In genomic region chr1:168265594-168266390, GRCm38 (mm10) we compare ENCODE assay signal across 12 mouse cellular contexts.
A peak's percentile ranks its signal among the peaks of the same experiment; 100 is the strongest.
DNase-seq lines count a peak whose midpoint lies in the region; ATAC-seq lines count a peak whose summit lies in the region.
"Had no signal": no experiment of that assay in that cellular context is flagged by ENCODE, and none has a peak within 500 bp of the region (broad histone marks: within the 10 kb centered on the region; RNA-seq: fewer than 3 reads in every experiment).

No protein-coding gene starts in this region.

- ATAC-seq in heart, embryonic 11.5 days (replicated peaks; ENCODE audit: insufficient number of reproducible peaks, low FRiP score, low TSS enrichment) = no peak
- ATAC-seq in lung, embryonic 16.5 days (ENCODE audit: low read depth) = peak; percentile 68
- ATAC-seq in midbrain, embryonic 15.5 days (replicated peaks) = peak; percentile 37; the same call in 1 of the 2 replicates

- WGBS in heart, embryonic 10.5 days = 78% methylated on average over 12 of the region's 12 CpGs
- WGBS in heart, embryonic 11.5 days (ENCODE audit: insufficient replicate concordance) = 74% methylated on average over 12 of the region's 12 CpGs
- WGBS in lung, embryonic 16.5 days = 70% methylated on average over 12 of the region's 12 CpGs
- 80% methylated on average over 12 of the region's 12 CpGs for WGBS in embryonic facial prominence, embryonic 10.5 days
- WGBS in midbrain, embryonic 15.5 days = 66% methylated on average over 12 of the region's 12 CpGs

- no peaks in the 10 kb centered on the region for H3K27me3 ChIP-seq in heart, embryonic 10.5 days (ENCODE audit: insufficient read depth, poor library complexity, severe bottlenecking)
- H3K27me3 ChIP-seq in heart, embryonic 11.5 days (ENCODE audit: control insufficient read depth, insufficient read depth, low read length) = no peaks in the 10 kb centered on the region
- no peaks in the 10 kb centered on the region for H3K27me3 ChIP-seq in lung, embryonic 16.5 days (ENCODE audit: control insufficient read depth, insufficient read depth, low read depth, low read length)
- H3K27me3 ChIP-seq in embryonic facial prominence, embryonic 10.5 days (replicated peaks; ENCODE audit: low read depth, poor library complexity, severe bottlenecking) = no peaks in the 10 kb centered on the region
- no peaks in the 10 kb centered on the region for H3K27me3 ChIP-seq in midbrain, embryonic 15.5 days (replicated peaks)
- H3K27me3 ChIP-seq: neural tube, embryonic 12.5 days had no signal

- no peak overlapping the region for H3K4me3 ChIP-seq in heart, embryonic 10.5 days
- no peak overlapping the region for H3K4me3 ChIP-seq in heart, embryonic 11.5 days (ENCODE audit: low read depth, low read length)
- H3K4me3 ChIP-seq in lung, embryonic 16.5 days (ENCODE audit: low read length) = no peak overlapping the region
- no peak overlapping the region for H3K4me3 ChIP-seq in embryonic facial prominence, embryonic 10.5 days
- H3K4me3 ChIP-seq in midbrain, embryonic 15.5 days = no peak overlapping the region
- H3K4me3 ChIP-seq: neural tube, embryonic 12.5 days had no signal

- H3K4me1 ChIP-seq in heart, embryonic 10.5 days = peaks cover 32% of the 10 kb centered on the region
- peaks cover 27% of the 10 kb centered on the region for H3K4me1 ChIP-seq in heart, embryonic 11.5 days (ENCODE audit: control insufficient read depth, insufficient read depth, low read length)
- peaks cover 8% of the 10 kb centered on the region for H3K4me1 ChIP-seq in lung, embryonic 16.5 days (replicated peaks; ENCODE audit: control insufficient read depth, insufficient read depth, low read length)
- peaks cover 30% of the 10 kb centered on the region for H3K4me1 ChIP-seq in embryonic facial prominence, embryonic 10.5 days
- H3K4me1 ChIP-seq in midbrain, embryonic 15.5 days = peaks cover 54% of the 10 kb centered on the region

- no peaks in the 10 kb centered on the region for H3K36me3 ChIP-seq in heart, embryonic 10.5 days
- no peaks in the 10 kb centered on the region for H3K36me3 ChIP-seq in heart, embryonic 11.5 days (ENCODE audit: control insufficient read depth, insufficient read depth, low read length)
- H3K36me3 ChIP-seq in lung, embryonic 16.5 days (ENCODE audit: control insufficient read depth, insufficient read depth, low read length) = no peaks in the 10 kb centered on the region
- H3K36me3 ChIP-seq in embryonic facial prominence, embryonic 10.5 days (replicated peaks) = peaks cover 5% of the 10 kb centered on the region; the same call in 1 of the 2 replicates
- no peaks in the 10 kb centered on the region for H3K36me3 ChIP-seq in midbrain, embryonic 15.5 days (replicated peaks)
- H3K36me3 ChIP-seq: G1E; neural tube, embryonic 12.5 days had no signal

- 0 out of 2 replicates have a peak overlapping the region, but pooled peaks have one; percentile 56 for H3K27ac ChIP-seq in heart, embryonic 10.5 days
- no peak overlapping the region; the same call in 1 of the 2 replicates for H3K27ac ChIP-seq in heart, embryonic 11.5 days (ENCODE audit: low read depth, low read length)
- H3K27ac ChIP-seq in lung, embryonic 16.5 days (ENCODE audit: low read length) = no peak overlapping the region
- H3K27ac ChIP-seq in embryonic facial prominence, embryonic 10.5 days (replicated peaks) = peak overlapping the region; percentile 14
- peak overlapping the region; percentile 50 for H3K27ac ChIP-seq in midbrain, embryonic 15.5 days
- H3K27ac ChIP-seq: neural tube, embryonic 12.5 days had no signal

- no peak for DNase-seq in heart, embryonic 10.5 days (ENCODE audit: low spot score)
- no peak for DNase-seq in lung, postnatal 25 days (ENCODE audit: low spot score)
- no peak for DNase-seq in embryonic facial prominence, embryonic 10.5 days (ENCODE audit: low spot score)
- DNase-seq in layer of hippocampus, adult 18-20 months (ENCODE audit: low spot score in 2 of 2) = no peak
- no peak for DNase-seq in right cerebral cortex, adult 18-20 months
- DNase-seq: cerebellum, adult 9-11 months; spleen, adult 18-20 months had no signal

- H3K4me2 ChIP-seq in heart, embryonic 11.5 days = no peak overlapping the region
- no peak overlapping the region for H3K4me2 ChIP-seq in lung, embryonic 16.5 days (ENCODE audit: low read depth, low read length)
- H3K4me2 ChIP-seq in midbrain, embryonic 15.5 days = no peak overlapping the region
- H3K4me2 ChIP-seq: neural tube, embryonic 12.5 days had no signal

- H3K9ac ChIP-seq in heart, embryonic 11.5 days (ENCODE audit: low read depth, low read length) = no peak overlapping the region
- no peak overlapping the region for H3K9ac ChIP-seq in lung, embryonic 16.5 days (ENCODE audit: low read length)
- H3K9ac ChIP-seq in midbrain, embryonic 15.5 days = no peak overlapping the region
- H3K9ac ChIP-seq: neural tube, embryonic 12.5 days had no signal

- no peaks in the 10 kb centered on the region for H3K9me3 ChIP-seq in heart, embryonic 10.5 days
- H3K9me3 ChIP-seq in heart, embryonic 11.5 days (replicated peaks; ENCODE audit: control insufficient read depth, low read length) = no peaks in the 10 kb centered on the region
- no peaks in the 10 kb centered on the region for H3K9me3 ChIP-seq in lung, embryonic 16.5 days (ENCODE audit: control insufficient read depth, low read length)
- H3K9me3 ChIP-seq in embryonic facial prominence, embryonic 10.5 days = no peaks in the 10 kb centered on the region
- H3K9me3 ChIP-seq in midbrain, embryonic 15.5 days = no peaks in the 10 kb centered on the region
- H3K9me3 ChIP-seq: neural tube, embryonic 12.5 days had no signal

Comparison
In these comparisons a context has a peak if more than half of its experiments do, and no peak if none do; other contexts are left out.
1. H3K27ac ChIP-seq: peak in heart, embryonic 10.5 days (single experiment), embryonic facial prominence, embryonic 10.5 days (single experiment) and midbrain, embryonic 15.5 days (single experiment); none in heart, embryonic 11.5 days (single experiment) and lung, embryonic 16.5 days (single experiment).